Mouse (Mus musculus) olfactory bulb, adult 2 months (tissue): ENCODE results near the gene Lrrc58.

Source experiments
- CTCF ChIP-seq: fragments of 200-500 bp; IDR thresholded peaks from 2 replicates; pipeline ENCODE4 v1.5.1; 2012; ENCODE audit warnings: low read depth, mild to moderate bottlenecking, low read length, moderate library complexity; ENCODE audit not compliant: insufficient read depth
- POLR2A ChIP-seq: fragments of 200-500 bp; IDR thresholded peaks from 2 replicates; pipeline ENCODE4 v1.6.1; 2012; ENCODE audit warnings: mild to moderate bottlenecking, low read depth, low read length, moderate library complexity; ENCODE audit not compliant: insufficient read depth

DNA sequence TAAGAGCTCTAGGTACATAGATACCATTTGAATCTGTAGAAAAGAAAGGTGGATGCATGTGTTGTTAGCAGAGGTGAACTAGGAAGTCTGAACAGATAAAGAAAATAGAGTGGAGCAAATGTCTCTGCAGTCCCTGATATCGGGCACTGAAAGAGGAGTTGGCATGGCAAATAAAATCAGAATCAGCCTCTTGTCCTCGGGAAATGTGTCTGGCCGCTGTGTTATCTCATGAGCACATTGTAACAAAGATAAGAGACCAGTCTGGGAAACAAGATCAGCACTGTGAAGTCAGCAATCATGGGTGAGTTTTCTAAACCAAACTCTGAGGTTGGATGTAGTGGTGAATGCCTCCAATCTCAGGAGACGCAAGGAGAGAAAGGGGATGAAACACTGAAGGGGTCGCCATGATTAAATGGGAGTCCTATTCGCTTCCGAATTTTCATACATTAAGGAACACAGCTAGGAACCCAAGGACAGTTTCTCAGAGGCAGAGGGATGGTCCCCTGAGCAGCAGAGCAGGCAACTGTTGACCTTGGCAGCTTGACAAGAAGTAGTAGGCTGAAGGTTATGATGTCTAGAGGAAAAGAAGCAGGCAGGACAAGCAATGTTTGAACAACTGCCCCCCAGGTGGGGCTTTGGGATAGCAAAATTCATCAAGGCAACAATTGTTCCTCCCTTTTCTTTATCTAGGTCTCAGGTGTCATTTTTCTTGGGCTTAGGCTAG, 22.8 kb upstream of the Lrrc58 start:
- TF ChIP-seq CTCF (no peak), POLR2A (no peak)
